Mouse (Mus musculus) kidney, adult 8-10 months (tissue): ENCODE measurements around the gene Txnl4b.

Source experiments
- DNase-seq, 2 experiments: peaks; one replicate each; pipeline ENCODE4 v3.0.0; 2022

Txnl4b gene

GRCm38 (mm10) chr8:109565498-109566333 lies at the start of gene Txnl4b, which contains the start of gene Dhx38:
Gene Txnl4b (plus strand): TSS chr8:109565892.
Gene Dhx38 (minus strand): TSS chr8:109565861.
- peak; percentile 99 for DNase-seq

- no peak for DNase-seq
Measured at GRCm38 (mm10) chr8:109524008-109524407, 41.7 kb upstream of the Txnl4b start.

- peak in 1 of 2 experiments; percentile 47 for DNase-seq
Measured at GRCm38 (mm10) chr8:109535140-109535990, 30.3 kb upstream of the Txnl4b start.

- DNase-seq = peak; percentile 54 to 78
Measured at GRCm38 (mm10) chr8:109536703-109537102, 29.0 kb upstream of the Txnl4b start.

- no peak for DNase-seq
Measured at GRCm38 (mm10) chr8:109542165-109542564, 23.5 kb upstream of the Txnl4b start.

GRCm38 (mm10) chr8:109542748-109543519 lies 22.8 kb upstream of the Txnl4b start:
- DNase-seq = no peak

- DNase-seq = no peak
Measured at GRCm38 (mm10) chr8:109544049-109544448, 21.6 kb upstream of the Txnl4b start.

- DNase-seq = no peak
Measured at GRCm38 (mm10) chr8:109551663-109552062, 14.0 kb upstream of the Txnl4b start.

- no peak for DNase-seq
Measured at GRCm38 (mm10) chr8:109563881-109564280, 1.8 kb upstream of the Txnl4b start.

GRCm38 (mm10) chr8:109564766-109565165 lies 926 bp upstream of the Txnl4b start:
- no peak for DNase-seq

GRCm38 (mm10) chr8:109571139-109571538 lies 5.4 kb downstream of the Txnl4b start:
- no peak for DNase-seq

GRCm38 (mm10) chr8:109576311-109576710 lies 10.6 kb downstream of the Txnl4b start:
- DNase-seq = no peak

GRCm38 (mm10) chr8:109578900-109579301 lies 13.2 kb downstream of the Txnl4b start, which contains the start of gene Hp:
Gene Hp (minus strand): TSS chr8:109579172.
- no peak for DNase-seq

GRCm38 (mm10) chr8:109584293-109584692 lies 18.6 kb downstream of the Txnl4b start:
- DNase-seq = no peak

- DNase-seq = no peak
Measured at GRCm38 (mm10) chr8:109584830-109585229, 19.1 kb downstream of the Txnl4b start.

- DNase-seq = no peak
Measured at GRCm38 (mm10) chr8:109585652-109586051, 20.0 kb downstream of the Txnl4b start.

GRCm38 (mm10) chr8:109586972-109587504 lies 21.3 kb downstream of the Txnl4b start:
- DNase-seq = peak; percentile 58 to 69

GRCm38 (mm10) chr8:109590901-109591300 lies 25.2 kb downstream of the Txnl4b start:
- DNase-seq = no peak

- no peak for DNase-seq
Measured at GRCm38 (mm10) chr8:109591367-109591766, 25.7 kb downstream of the Txnl4b start.

GRCm38 (mm10) chr8:109592164-109592563 lies 26.5 kb downstream of the Txnl4b start:
- no peak for DNase-seq

- DNase-seq = peak; percentile 15 to 18
Measured at GRCm38 (mm10) chr8:109593117-109593788, 27.6 kb downstream of the Txnl4b start.

- peak in 1 of 2 experiments; percentile 40 for DNase-seq
Measured at GRCm38 (mm10) chr8:109595854-109596253, 30.2 kb downstream of the Txnl4b start.
